Mouse (Mus musculus) midbrain, embryonic 12.5 days (tissue): Measurements from ENCODE around the gene Runx1. TPM values are rescaled to one million over a fixed set of nuclear protein-coding genes. Genes with fewer than 3 reads are reported as not detected.

Source experiments
- ATAC-seq: fragments of 200-750 bp; cut with Nextera tagmentation; 2 replicates; pipeline ENCODE4 v1.8.0; 2017; ENCODE audit warnings: low read depth, moderate TSS enrichment, moderate library complexity; ENCODE audit not compliant: low FRiP score
- H3K27ac ChIP-seq: fragments of 300-500 bp; sonication (generic); replicated peaks from 2 replicates; pipeline ENCODE4 v1.5.1; 2016; ENCODE audit warnings: mild to moderate bottlenecking
- H3K27me3 ChIP-seq: fragments of 300-500 bp; sonication (generic); 2 replicates; pipeline ENCODE4 v1.6.1; 2016; ENCODE audit warnings: mild to moderate bottlenecking
- H3K36me3 ChIP-seq: fragments of 300-500 bp; sonication (generic); 2 replicates; pipeline ENCODE4 v1.6.1; 2016
- H3K4me1 ChIP-seq: fragments of 300-500 bp; sonication (generic); 2 replicates; pipeline ENCODE4 v1.6.1; 2016
- H3K4me2 ChIP-seq: fragments of 300-500 bp; sonication (generic); replicated peaks from 2 replicates; pipeline ENCODE4 v1.6.1; 2016; ENCODE audit warnings: mild to moderate bottlenecking, moderate library complexity
- H3K4me3 ChIP-seq: fragments of 300-500 bp; sonication (generic); 2 replicates; pipeline ENCODE4 v1.5.1; 2016; ENCODE audit warnings: mild to moderate bottlenecking
- H3K9ac ChIP-seq: fragments of 300-500 bp; sonication (generic); replicated peaks from 2 replicates; pipeline ENCODE4 v1.6.1; 2016; ENCODE audit warnings: mild to moderate bottlenecking, moderate library complexity
- H3K9me3 ChIP-seq: fragments of 300-500 bp; sonication (generic); 2 replicates; pipeline ENCODE4 v1.6.1; 2016; ENCODE audit warnings: mild to moderate bottlenecking
- WGBS: fragments of 180-500 bp; shearing (Covaris S2); methylation state at CpG from one replicate; pipeline ENCODE4 v1.1.7; 2016; 5-methylcytosine and 5-hydroxymethylcytosine counted together
- polyA plus RNA-seq: library from polyadenylated mRNA; unstranded; fragments of >200 nt; fragmentation: Nextera tagmentation; extraction: Ambion mirVana; gene quantifications from 2 replicates; pipeline ENCODE4 v1.2.1, GENCODE M21; 2016

The Runx1 gene
- polyA plus RNA-seq, 1 experiment from 2014 or later, result 3.6 TPM

DNA sequence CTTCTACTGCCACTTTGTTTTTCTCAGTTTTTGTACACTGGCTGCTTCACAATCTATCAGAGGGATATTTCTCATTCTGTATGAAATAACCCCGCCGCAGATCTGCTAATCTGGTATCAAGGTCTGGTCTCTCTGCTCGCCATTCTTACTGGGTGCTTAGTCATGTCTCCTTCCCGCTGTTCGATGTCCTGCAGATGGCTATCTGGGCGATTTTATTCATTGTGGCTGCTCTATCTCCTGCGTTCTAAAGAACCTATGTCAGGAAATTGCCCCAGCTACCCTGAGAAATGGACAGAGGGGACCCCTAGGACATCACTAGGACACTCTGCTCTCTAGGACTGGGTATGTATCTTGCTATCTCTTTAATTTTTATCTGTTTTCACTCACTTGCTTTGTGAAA, 135.2 kb downstream of the Runx1 start:
- Histone ChIP-seq H3K27me3 (peaks cover 55% of the 10 kb centered on the region), H3K4me1 (peaks cover 7% of the 10 kb centered on the region; the same call in 1 of the 2 replicates), H3K36me3 (no peaks in the 10 kb centered on the region), H3K9me3 (no peaks in the 10 kb centered on the region), H3K9ac (no peak overlapping the region), H3K4me3 (no peak overlapping the region), H3K27ac (no peak overlapping the region), H3K4me2 (no peak overlapping the region)
- ATAC-seq, result no peak
- 75% methylated on average over 7 of the region's 7 CpGs for WGBS

- Histone ChIP-seq H3K9ac (no peak overlapping the region), H3K4me2 (no peak overlapping the region), H3K36me3 (no peaks in the 10 kb centered on the region), H3K4me1 (no peaks in the 10 kb centered on the region), H3K4me3 (no peak overlapping the region), H3K27me3 (peaks cover 44% of the 10 kb centered on the region), H3K9me3 (no peaks in the 10 kb centered on the region), H3K27ac (no peak overlapping the region)
- 95% methylated on average over 21 of the region's 21 CpGs for WGBS
- ATAC-seq, result no peak
Observed at GRCm38 (mm10) chr16:92688941-92689340, 137.0 kb downstream of the Runx1 start.

GRCm38 (mm10) chr16:92686978-92687377, 139.0 kb downstream of the Runx1 start:
- no peaks in the 10 kb centered on the region for H3K36me3 ChIP-seq
- WGBS, result 89% methylated on average over 10 of the region's 10 CpGs
- H3K4me2 ChIP-seq, result no peak overlapping the region
- no peaks in the 10 kb centered on the region for H3K9me3 ChIP-seq
- H3K4me3 ChIP-seq, result no peak overlapping the region
- 0 out of 2 replicates have a peak, but pooled peaks cover 4% of the 10 kb centered on the region for H3K4me1 ChIP-seq
- H3K27ac ChIP-seq, result no peak overlapping the region
- no peak overlapping the region for H3K9ac ChIP-seq
- peaks cover 28% of the 10 kb centered on the region for H3K27me3 ChIP-seq
- no peak for ATAC-seq

- ATAC-seq, result no peak
- H3K4me2 ChIP-seq, result no peak overlapping the region
- WGBS, result 28% methylated on average over 6 of the region's 6 CpGs
Observed at GRCm38 (mm10) chr16:92685766-92686315, 140.1 kb downstream of the Runx1 start.

DNA sequence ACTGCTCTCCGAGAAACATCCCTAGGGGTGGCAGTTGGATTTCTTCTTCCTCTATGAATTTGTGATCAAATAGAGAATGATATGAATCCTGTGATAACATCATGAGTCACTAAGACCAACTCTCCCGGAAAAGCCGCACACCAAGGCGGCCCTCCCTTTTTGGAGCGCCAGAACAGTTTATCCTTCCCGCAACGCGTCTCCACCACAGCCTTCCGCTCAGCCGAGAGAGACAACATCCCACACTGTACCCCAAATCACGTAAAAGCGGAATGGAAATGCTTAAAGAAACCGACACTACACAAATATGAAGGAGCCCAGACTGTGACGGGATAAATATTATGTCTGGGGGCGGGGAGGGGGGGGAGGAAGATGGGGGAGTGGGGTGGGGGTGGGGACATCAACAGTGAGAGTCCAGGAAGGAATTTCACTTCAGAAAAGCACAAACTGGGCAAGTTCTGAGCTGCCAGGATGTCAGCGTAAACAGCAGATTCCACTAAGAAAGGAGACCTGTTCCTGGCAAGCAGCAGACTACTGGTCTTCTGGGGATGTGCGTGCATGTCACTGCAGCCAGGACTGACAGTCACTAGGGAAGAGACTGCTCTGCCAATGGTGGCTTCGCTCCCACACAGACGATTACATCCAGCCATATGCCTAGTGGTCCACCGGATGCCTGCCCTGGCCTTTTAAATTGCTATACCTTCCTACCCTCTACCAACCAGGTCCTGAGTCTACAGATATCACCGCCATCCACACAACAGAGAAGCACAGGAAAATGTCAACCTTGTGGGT, 141.3 kb downstream of the Runx1 start:
- Histone ChIP-seq H3K4me1 (peaks cover 4% of the 10 kb centered on the region; the same call in 1 of the 2 replicates), H3K4me3 (no peak overlapping the region), H3K27ac (no peak overlapping the region), H3K27me3 (peaks cover 9% of the 10 kb centered on the region; the same call in 1 of the 2 replicates), H3K9me3 (no peaks in the 10 kb centered on the region), H3K4me2 (no peak overlapping the region), H3K36me3 (no peaks in the 10 kb centered on the region), H3K9ac (no peak overlapping the region)
- ATAC-seq, result no peak
- 76% methylated on average over 21 of the region's 21 CpGs for WGBS

More at GRCm38 (mm10) chr16:92685766-92686315, 140.1 kb downstream of the Runx1 start:
- no peak overlapping the region for H3K4me3 ChIP-seq
- H3K9me3 ChIP-seq, result no peaks in the 10 kb centered on the region
- H3K27me3 ChIP-seq, result peaks cover 20% of the 10 kb centered on the region; the same call in 1 of the 2 replicates
- H3K4me1 ChIP-seq, result 0 out of 2 replicates have a peak, but pooled peaks cover 4% of the 10 kb centered on the region
- H3K36me3 ChIP-seq, result no peaks in the 10 kb centered on the region
- no peak overlapping the region for H3K27ac ChIP-seq
- H3K9ac ChIP-seq, result no peak overlapping the region

DNA sequence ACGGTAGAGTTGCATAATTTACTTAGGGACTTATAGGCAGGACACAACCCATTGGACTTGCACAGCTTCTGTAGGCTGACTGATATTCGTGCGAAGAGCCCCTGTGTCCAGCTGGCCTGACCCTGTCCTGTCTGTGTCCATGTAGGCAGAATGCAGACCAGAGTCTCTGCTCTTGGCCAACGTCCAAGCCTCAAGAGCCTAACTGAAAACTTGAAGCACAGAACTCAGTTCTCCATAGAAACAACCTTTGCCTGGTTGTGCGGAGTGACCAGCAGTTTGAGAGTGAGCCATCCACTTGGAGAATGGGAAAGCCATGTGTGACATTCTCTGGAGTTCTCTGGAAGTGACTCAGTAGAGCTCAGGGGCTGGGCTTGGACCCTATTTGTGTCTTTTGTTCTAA, 149.3 kb downstream of the Runx1 start:
- Histone ChIP-seq H3K9me3 (no peaks in the 10 kb centered on the region), H3K4me2 (no peak overlapping the region), H3K27ac (no peak overlapping the region), H3K27me3 (no peaks in the 10 kb centered on the region), H3K4me1 (no peaks in the 10 kb centered on the region; the same call in 1 of the 2 replicates), H3K4me3 (no peak overlapping the region), H3K36me3 (no peaks in the 10 kb centered on the region), H3K9ac (no peak overlapping the region)
- ATAC-seq, result no peak
- 91% methylated on average over 5 of the region's 5 CpGs for WGBS

- H3K4me3 ChIP-seq, result no peak overlapping the region
- no peaks in the 10 kb centered on the region for H3K27me3 ChIP-seq
- H3K9ac ChIP-seq, result no peak overlapping the region
- H3K4me1 ChIP-seq, result no peaks in the 10 kb centered on the region; the same call in 1 of the 2 replicates
- H3K36me3 ChIP-seq, result no peaks in the 10 kb centered on the region
- H3K9me3 ChIP-seq, result no peaks in the 10 kb centered on the region
- no peak overlapping the region for H3K4me2 ChIP-seq
- ATAC-seq, result no peak
- WGBS, result 43% methylated on average over 8 of the region's 8 CpGs
- no peak overlapping the region for H3K27ac ChIP-seq
Observed at GRCm38 (mm10) chr16:92675677-92676076, 150.3 kb downstream of the Runx1 start.

DNA sequence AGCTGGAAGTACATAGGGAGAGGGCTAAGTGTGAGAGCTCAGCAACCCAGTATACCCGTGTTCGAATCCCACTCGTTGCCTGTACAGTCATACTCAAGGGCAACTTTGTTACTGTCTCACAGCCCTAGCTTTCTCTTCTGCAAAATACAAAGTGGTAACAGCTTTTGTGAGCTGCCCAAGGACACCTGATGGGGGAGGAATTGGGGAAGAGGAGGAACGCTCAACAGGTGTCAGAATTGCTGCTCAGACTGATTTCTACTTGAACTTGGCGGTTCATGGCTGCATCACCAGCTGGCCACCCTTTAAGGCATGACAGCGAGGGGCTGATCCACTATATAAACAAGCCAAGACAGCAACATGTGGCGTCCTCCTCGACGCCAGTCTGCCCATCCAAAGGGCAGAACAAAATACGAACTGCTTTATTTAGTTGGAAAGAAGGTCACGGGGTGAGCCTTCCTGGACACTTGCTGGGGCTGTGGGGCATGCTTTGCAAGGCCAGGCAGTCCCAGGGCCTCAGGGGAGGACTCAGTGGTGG, 151.0 kb downstream of the Runx1 start:
- no peaks in the 10 kb centered on the region; the same call in 1 of the 2 replicates for H3K4me1 ChIP-seq
- H3K27ac ChIP-seq, result no peak overlapping the region
- H3K36me3 ChIP-seq, result no peaks in the 10 kb centered on the region
- no peaks in the 10 kb centered on the region for H3K27me3 ChIP-seq
- H3K4me3 ChIP-seq, result no peak overlapping the region
- H3K9me3 ChIP-seq, result no peaks in the 10 kb centered on the region
- H3K9ac ChIP-seq, result no peak overlapping the region
- WGBS, result 72% methylated on average over 11 of the region's 11 CpGs
- no peak overlapping the region for H3K4me2 ChIP-seq
- ATAC-seq, result no peak

GRCm38 (mm10) chr16:92674121-92674816, 151.7 kb downstream of the Runx1 start:
- WGBS, result 81% methylated on average over 18 of the region's 18 CpGs

DNA sequence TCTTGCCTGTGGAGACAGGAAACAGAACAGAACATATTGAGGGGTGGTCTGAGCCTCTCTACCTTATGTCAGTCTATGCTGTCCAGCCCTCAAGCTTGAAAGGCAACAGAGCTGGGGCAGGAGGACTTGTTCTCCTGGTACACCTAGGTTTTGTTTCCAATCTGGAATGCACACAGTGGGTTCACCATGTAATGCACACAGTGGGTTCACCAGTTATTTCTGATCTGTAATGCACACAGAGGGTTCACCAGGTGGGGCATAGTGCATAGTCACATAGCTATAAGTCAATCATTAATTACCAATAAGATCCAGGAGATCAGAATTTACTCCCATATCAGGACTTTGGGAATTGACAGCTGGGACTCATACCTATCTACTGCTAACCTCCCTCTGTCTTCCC, 157.1 kb downstream of the Runx1 start:
- no peaks in the 10 kb centered on the region for H3K9me3 ChIP-seq
- peaks cover 6% of the 10 kb centered on the region; the same call in 1 of the 2 replicates for H3K27me3 ChIP-seq
- H3K36me3 ChIP-seq, result no peaks in the 10 kb centered on the region
- ATAC-seq, result no peak
- H3K27ac ChIP-seq, result no peak overlapping the region
- no peaks in the 10 kb centered on the region; the same call in 1 of the 2 replicates for H3K4me1 ChIP-seq
- H3K4me2 ChIP-seq, result no peak overlapping the region
- no peak overlapping the region for H3K4me3 ChIP-seq
- H3K9ac ChIP-seq, result no peak overlapping the region

More at GRCm38 (mm10) chr16:92674121-92674816, 151.7 kb downstream of the Runx1 start:
- H3K4me1 ChIP-seq, result no peaks in the 10 kb centered on the region
- H3K27me3 ChIP-seq, result no peaks in the 10 kb centered on the region
- no peak overlapping the region for H3K9ac ChIP-seq
- H3K36me3 ChIP-seq, result no peaks in the 10 kb centered on the region
- H3K4me3 ChIP-seq, result no peak overlapping the region
- H3K4me2 ChIP-seq, result no peak overlapping the region
- H3K9me3 ChIP-seq, result no peaks in the 10 kb centered on the region
- no peak overlapping the region for H3K27ac ChIP-seq
- no peak for ATAC-seq

DNA sequence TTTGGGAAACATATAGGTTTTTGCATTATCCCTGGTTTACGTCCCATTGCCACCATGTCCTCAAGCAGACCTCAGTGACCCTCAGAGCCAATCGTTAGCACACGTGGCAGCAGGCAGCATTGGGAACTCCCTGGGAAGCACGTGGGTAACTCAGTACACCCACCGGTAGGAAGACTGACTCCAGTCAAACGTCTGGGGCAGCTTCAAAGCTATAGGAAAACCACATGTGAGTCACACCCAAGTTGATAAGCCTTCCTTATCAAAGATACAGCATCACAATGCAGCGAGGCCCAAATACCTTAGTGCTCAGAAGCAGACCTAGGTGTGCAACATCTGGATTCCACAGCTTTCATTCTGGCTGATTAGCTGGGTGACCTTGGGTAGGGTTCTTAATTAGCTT, 164.2 kb downstream of the Runx1 start:
- H3K9me3 ChIP-seq, result no peaks in the 10 kb centered on the region
- no peak overlapping the region for H3K4me3 ChIP-seq
- ATAC-seq, result no peak
- no peak overlapping the region for H3K27ac ChIP-seq
- peaks cover under 1% of the 10 kb centered on the region; the same call in 1 of the 2 replicates for H3K27me3 ChIP-seq
- no peak overlapping the region for H3K9ac ChIP-seq
- H3K36me3 ChIP-seq, result no peaks in the 10 kb centered on the region
- 85% methylated on average over 7 of the region's 7 CpGs for WGBS
- no peak overlapping the region for H3K4me2 ChIP-seq
- H3K4me1 ChIP-seq, result no peaks in the 10 kb centered on the region; the same call in 1 of the 2 replicates

DNA sequence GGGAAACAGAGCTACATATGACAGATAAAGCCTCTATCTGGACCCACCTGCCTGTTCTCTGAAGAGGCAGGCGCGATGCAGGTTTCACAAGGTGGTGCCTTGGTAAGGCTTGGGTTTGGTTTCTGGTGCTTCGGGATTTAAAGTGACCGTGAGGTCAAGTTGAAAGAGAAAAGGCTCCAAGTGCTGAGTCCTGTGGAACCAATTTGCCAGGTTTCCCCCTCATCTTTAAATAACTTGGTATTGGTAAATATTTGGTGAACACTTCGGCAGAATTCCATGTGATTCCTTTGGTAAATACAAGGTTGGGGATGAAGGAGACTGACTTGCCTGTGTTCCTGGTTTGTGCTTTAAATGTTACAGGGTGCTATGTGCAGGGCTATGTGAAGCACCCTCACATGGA, 169.2 kb downstream of the Runx1 start:
- no peak for ATAC-seq
- Histone ChIP-seq H3K4me3 (no peak overlapping the region), H3K9me3 (no peaks in the 10 kb centered on the region), H3K27ac (no peak overlapping the region), H3K4me2 (no peak overlapping the region), H3K27me3 (no peaks in the 10 kb centered on the region), H3K9ac (no peak overlapping the region), H3K4me1 (peaks cover 6% of the 10 kb centered on the region; the same call in 1 of the 2 replicates), H3K36me3 (no peaks in the 10 kb centered on the region)
- WGBS, result 90% methylated on average over 5 of the region's 5 CpGs
